Mouse (Mus musculus) C3H10T1/2 (cell line): ENCODE measurements around the gene Dnajb14. TPM values are rescaled to one million over a fixed set of nuclear protein-coding genes. Genes with fewer than 3 reads are reported as not detected.

Source experiments
- polyA plus RNA-seq, 2 experiments: library from polyadenylated mRNA; unstranded; fragments of >200 nt; fragmentation: generic; extraction: Trizol; gene quantifications; one replicate each; pipeline ENCODE4 v1.2.1; 2012; ENCODE audit warnings: missing spikeins in 2 of 2

Dnajb14 gene
- polyA plus RNA-seq = 1 to 10 TPM; 1.3 to 2.2 TPM

DNA sequence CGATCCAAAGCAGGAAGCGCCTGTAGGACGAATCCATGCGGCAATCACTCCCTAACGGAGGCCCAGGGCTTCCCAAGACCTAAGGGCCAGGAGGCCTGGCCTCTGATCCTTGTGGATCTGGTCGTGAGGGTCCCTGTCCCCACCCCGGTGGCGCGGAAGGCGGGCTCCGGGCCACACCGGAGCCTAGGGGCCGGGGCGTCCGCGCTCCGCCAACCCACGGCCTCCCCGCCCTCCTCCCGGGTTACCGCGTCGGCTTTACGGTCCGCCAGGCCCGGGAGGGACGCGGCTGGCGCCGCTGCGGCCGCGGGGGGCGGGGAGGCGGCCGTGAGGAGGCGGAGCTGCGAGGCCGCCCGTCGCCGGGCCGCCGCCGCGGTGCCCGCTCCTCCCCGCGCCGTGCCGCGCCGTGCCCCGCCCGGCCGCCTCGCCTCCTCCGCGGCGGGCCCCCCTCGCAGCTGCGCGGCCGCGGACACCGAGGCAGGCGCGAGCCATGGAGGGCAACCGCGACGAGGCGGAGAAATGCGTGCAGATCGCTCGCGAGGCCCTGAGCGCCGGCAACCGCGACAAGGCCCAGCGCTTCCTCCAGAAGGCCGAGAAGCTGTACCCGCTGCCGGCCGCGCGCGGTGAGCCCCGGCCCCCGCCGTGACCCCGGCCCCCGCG lies at the start of gene Dnajb14:
Gene Dnajb14 (plus strand): TSS at position 239 of the 657 bp plus-strand sequence.

DNA sequence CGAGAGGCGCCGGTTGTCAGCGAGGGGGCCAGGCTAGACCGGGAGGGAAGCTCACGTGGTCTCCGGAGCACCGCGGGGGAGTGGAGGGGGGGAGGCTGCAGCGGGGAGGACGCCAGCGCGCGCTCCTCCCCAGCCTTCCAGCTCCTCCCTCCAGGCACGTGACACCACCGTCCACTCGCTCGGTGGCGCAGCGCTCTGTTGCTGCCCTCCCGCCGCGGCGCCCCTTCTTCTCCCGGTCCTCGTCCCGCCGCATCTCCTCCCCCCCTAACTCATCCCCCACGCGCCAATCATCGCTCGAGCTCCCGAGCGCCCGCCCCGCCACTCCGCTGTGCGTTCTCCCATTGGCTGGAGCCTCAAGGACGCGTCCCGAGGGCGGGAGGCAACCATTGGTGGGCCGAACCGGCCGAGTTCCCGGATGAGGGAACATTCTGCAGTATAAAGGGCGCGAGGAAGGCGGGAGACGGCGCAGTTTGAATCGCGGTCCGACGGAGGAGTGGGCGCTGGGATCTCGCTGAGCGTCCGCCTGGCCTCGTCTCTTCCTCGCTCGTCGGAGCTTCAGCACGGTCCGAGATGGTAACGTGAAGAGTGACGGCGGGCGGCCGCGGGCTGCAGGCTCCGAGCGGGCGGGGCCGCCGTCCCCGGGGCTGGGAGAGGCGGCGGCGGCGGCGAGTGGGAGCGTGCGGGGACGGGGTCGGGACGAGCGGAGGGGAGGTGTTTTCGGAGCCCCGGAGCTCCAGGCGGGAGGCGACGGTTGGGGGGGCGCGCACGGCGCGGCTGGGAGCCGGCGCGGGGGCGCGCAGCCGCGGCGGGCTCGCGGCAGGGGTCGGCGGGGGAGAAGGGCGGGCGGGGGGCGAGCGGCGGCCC lies 3.1 kb upstream of the Dnajb14 start, which contains the start of gene H2afz:
Gene H2afz (plus strand): TSS at position 364 of the 864 bp plus-strand sequence.

DNA sequence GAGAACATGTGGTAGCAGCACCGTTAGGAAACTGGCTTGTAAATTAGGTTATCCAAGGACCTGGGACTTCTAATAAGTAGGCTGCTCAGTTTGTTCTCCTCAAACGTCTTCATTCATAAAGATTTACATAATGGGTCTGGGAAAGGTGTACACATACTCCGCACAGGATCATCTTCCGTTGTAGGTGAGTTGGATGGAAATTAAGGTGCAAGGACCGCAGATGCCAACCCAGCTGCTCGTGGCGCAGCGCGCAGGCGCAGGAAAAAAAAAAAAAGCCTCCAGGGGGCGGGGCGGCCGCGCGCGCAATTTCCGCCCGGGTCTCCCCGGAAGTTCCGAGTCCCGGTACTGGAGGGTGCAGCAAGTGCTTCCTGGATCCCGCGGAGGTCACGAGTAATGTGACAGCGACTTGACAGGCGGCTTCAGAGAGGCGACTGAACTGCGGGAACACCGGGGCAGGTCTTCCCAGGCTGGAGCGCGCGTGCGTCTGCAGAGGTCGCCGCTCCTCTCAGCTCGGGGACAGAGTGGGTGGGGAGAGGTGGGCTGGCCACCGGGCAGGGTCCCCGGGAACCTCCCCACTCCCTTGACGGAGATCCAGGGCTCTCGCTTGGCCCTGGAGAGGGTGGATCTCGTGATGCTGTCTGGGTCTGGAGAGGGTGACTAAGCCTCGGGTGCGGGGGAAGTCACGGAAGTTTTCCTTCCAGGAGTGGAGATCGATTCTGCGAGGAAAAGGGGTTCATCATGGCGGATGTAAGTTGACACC lies 50.9 kb downstream of the Dnajb14 start, which contains the start of gene Lamtor3:
Gene Lamtor3 (plus strand): TSS at position 335 of the 760 bp plus-strand sequence.

Other genes with a start within 250 kb of the Dnajb14 start
- under 1 TPM; 0.08 to 0.30 TPM for gene Ddit4l, start 246.1 kb upstream of the Dnajb14 start, polyA plus RNA-seq
- not detected for gene Gm21962, start 196.2 kb upstream of the Dnajb14 start, polyA plus RNA-seq
- 1,000 to 10,000 TPM in 1 of 2 experiments, 100 to 1,000 TPM in 1; 487 to 1,203 TPM for gene H2afz, start 3.2 kb upstream of the Dnajb14 start, polyA plus RNA-seq
- gene Lamtor3, start 50.8 kb downstream of the Dnajb14 start, polyA plus RNA-seq = 10 to 100 TPM in 1 of 2 experiments, 1 to 10 TPM in 1; 6.6 to 34.7 TPM
- gene Dapp1, start 113.9 kb downstream of the Dnajb14 start, polyA plus RNA-seq = 1 to 10 TPM; 1.5 to 4.4 TPM
- gene 1110002E22Rik, start 197.4 kb downstream of the Dnajb14 start, polyA plus RNA-seq = under 1 TPM in 1 of 2 experiments, not detected in 1; 0.01 TPM
- under 1 TPM in 1 of 2 experiments, not detected in 1; 0.12 TPM for gene Gm5105, start 199.7 kb downstream of the Dnajb14 start, polyA plus RNA-seq